Mouse (Mus musculus): ENCODE data around the gene Sgo2b.
"Not testable (repeated sequence)": the region's sequence is repeated elsewhere in the genome, so short reads cannot be mapped to it uniquely, and the experiment has no call there.

Gene Sgo2b

DNA sequence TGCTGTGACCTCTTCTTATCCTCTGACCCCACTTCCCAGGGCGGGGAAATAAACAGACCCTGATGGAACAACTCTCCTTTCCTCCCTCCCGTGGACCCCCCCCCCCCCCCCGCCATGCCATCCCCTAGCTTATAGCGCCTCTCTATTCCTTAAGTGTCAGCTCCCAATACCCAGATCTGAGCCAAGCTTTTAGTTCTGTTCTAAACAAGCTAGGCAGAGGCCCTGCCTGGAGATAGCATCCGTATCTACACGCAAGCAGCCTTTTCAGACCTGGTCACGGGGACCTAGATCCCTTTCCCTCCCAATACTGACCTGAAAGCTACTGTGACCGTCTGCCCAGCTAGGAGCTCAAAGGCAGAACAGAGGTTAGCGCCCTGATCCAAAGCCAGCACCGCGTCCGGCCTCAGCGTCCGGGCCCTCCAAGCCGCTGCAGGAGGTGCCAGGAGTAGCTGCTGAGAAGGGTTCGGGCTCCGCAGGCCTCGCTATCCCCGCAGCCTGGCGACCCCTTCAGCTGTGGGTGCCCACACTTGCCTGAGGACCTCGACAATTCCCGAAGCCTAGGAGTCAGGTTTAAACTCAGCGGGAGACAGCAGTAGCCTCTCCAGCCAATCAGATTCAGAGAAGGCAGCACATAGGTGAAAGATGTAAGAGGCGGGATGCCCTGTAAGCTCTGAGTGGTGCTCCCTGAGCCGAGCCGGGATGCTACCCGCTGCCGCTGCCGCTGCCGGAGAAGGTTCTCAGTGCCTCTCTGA, at the start of gene Sgo2b:
Sgo2b (minus strand) TSS at position 623 of the 752 bp plus-strand sequence.
- DNase-seq: peak; percentile 2

DNA sequence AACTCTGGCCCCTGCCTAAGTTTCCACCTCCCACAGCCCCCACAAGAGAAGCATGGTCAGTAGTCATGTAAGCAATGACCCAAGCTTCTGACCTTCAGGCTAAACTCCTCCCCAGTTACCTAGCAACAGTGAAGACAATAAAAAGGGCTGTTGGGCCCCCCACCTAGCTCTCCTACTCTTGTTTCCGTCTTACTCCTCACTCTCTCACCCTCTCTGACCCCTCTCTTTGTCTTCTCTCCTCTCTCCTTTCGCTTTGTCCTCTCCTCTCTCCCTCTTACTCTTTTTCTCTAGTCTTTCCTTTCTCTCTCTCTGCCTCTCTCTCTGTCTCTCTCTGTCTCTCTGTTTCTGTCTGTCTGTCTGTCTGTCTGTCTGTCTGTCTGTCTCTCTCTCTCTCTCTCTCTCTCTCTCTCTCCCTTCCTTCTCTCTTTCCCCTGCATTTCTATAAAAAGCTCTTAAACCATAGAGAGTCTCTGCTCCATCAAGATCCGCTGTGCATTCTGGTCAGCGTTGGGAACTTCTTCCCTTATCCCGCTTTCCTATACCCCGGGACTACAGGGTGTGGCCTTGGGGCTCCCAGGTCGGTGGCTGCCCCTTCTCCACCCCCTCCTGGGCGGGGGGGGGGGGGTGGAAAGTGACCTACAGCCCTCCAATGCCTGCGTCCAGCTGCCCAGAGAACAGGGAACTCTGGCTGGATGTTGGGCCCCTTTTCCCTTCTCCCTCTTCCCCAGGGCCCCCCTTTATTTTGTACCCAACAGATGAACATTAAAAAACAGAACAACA, 18.8 kb upstream of the Sgo2b start:
- DNase-seq: not testable (repeated sequence)

DNA sequence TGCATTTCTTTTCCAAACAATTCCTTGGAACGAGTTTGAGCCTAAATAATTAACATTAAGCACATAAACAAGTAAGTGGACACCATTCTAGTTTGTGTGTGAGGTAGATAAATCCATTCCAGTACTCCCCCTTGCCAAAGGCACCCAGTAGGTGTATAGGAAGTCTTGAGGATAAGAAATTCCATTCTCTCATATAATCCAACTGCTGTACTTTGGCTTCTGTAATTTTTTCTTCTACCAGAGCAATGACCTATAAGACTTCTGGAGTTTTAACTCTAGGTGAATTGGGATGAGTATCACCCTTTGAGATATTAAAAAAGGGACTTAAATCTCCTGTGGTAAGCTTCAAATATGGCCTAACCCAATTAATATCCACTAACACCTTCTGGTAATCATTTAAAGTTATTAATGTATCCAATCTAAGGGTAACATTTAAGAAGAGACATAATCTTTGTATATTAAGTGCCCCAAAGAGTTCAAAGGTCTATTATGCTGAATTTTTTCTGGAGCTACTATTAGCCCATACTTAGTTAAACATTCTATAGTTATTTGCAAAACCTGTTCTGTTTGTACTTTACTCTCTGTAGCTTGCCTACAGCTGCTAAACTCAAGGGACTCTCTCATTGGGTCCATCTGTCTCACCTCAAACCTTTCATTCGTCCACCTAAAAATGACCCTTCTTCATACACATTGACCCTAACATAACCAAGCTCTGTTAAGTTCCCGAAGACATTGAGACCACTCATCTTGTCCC, 9.2 kb upstream of the Sgo2b start:
- DNase-seq: no peak

DNA sequence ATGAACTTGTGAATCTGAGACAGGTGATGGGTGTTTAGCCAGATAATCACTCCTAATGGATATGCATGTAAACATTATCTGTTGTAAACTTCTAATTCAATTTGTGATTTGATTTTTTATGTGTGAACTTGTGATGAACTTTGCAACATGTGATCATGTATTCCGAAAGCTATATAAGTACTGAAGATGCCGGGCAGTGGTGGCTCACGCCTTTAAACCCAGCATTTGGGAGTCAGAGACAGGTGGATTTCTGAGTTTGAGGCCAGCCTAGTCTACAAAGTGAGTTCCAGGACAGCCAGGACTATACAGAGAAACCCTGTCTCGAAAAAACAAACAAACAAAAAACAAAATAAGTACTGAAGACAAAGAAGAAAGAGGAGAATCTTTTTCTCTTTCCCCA, 1.8 kb upstream of the Sgo2b start:
- not testable (repeated sequence) for DNase-seq

DNA sequence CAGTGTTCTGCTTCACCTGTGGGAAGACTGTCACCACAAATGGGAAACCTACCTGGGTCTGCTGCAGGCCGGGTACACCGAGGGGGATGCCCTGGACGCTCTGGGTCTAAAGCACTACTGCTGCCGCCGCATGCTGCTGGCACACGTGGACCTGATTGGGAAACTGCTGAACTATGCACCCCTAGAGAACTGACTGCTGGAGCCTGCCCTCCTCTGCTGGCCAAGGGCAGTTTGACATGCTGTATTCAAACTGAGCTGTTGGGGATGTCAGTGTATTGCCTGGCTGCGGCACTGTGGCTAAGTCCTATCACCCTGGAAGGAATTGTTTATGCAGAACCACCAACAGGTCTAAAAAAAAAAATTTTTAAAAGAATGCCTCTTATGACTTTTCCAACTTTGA, 18.9 kb downstream of the Sgo2b start:
- no peak for DNase-seq

DNA sequence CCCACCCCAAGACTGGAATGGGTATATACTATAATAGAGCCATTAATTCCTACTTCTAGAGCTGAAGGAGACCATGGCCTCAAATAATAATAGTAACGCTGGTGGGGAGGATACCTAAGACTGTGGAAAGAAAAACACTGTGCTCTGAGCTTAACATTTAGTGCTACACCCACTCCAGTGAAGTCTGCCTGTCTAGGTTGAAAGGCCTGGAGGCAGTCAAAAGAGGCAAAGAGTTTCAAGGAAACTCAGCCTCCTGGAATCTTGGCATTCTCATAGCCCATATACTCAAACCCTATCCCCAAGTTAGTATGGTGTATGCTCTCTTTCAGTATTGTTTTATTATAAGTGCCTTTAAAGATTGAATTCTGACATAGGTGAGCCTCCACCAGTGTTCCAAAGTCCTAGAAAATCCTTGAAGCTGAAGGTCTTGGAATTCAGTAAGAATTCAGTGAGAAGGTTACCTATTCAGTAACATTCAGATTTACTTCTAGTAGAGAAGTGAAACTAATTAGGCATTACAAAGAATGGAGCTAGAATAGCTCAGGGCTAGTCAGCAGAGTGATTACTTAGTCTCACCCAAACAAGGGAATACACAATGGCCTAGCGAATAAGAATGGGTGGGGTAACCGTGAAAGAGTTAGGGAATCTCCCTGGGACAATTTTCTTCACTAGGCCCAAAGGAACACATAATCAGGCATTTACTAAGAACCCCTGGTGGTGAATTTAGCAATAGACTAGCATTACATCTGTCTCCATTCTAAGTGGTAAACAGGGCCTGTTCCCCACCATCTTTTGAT, 22.5 kb downstream of the Sgo2b start:
- no peak for DNase-seq

DNA sequence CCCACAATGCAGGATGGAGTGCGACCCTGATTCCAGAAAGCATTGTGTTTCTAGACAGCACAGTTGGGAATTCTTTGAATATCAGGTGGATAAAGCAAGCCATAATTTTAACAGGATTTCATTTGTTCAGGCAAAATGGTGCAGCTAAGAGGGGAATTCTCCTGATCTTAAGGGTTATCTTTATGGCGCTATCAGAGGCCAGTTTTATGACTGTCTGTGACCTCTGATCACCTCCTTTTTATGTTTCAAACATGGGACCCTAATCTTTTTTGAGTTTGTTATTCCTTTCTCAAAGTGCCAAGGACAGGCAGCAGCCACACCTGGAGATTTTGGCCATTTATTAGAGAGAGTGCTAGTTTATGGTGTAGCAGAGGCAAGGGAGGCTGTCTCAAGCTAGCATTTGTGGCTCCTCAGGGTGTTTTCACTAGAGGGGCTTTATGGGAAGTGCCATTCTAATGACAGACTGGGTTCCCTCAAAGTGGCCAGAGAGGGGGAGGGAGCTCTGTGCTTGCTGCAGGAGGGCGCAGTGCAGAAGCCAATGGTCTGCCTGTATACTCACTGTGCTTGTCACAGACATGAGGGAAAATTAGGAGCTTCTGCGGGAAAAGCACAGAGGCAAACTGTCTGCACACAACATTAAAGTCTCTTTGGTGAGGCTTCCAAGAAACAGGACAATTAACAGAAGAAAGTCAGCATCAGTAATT, 30.6 kb downstream of the Sgo2b start:
- no peak for DNase-seq

DNA sequence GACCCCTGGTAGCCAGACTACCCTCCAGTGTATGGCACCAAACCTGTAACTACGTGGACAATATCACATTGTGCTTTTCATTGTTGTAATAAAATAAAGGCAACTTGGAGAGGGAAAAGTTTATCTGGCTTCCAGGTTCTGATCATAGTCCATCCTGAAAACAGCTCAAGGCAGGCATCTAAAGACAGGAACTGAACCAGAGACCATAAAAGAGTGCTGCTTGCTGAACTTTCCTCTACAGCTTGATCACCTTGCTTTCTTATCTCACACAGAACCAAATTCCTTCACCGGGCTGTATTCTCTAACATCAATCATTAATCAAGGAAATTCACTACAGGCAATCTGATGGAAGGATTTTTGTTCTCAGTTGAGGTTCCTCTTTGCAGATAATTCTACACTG, 57.0 kb downstream of the Sgo2b start:
- DNase-seq: no peak

DNA sequence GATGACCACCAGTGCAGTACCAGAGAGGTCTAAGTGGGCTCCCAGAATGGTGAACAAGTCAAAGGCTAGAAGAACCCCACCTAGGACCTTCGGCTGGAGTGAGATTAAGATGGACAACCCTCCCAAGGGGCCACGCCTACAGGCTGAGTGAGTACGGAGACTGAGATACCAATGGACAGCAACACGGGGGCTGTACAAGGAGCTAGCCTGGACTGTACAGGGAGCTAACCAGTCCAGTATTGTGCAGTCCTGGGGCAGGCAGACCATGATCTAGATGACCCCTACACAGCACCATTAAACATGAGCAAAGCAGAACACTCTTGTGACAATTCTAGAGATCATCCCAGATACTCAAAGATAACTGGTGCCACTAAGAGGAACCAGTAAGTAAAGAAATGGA, 73.7 kb downstream of the Sgo2b start:
- DNase-seq: no peak

DNA sequence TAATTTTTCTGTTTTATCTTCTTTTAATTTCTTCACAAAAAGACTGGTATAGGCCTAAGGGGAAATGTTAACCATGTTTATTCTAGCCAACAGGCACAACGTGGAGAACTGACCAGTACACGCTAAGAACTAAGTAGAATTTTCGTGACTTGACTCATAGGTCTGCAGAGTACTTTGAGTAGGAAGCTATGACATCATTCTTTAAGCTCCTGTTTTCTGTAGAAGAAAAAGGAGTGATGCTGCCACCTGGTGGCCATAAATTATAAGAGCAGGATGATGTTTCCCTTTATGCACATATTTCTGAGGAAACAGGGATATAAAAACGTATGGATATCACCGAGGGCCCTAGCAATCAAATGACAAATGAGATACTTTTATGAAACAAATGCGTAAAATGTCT, 74.7 kb downstream of the Sgo2b start:
- DNase-seq: peak; percentile 80

DNA sequence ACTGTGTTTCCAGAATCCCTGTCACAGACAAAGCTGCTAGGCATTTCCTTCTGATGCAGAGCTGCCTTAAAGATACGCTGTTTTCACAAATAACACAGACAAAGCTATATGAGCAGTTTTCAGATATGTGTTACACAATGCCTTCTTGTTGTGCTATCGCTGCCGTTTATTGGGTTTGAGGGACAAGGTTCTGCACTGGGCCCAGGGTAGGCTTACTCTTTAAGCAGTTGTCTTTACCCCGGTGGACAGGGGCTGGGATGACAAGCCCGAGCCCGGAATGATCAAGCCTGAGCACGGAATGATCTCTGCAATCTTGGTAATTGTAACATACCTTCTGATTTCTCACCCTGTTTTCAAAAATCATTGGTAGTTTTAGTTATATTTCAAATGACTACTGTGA, 75.1 kb downstream of the Sgo2b start:
- DNase-seq: peak; percentile 11
